Mouse (Mus musculus) cerebellum, adult 2 months (tissue): ENCODE data around the gene Mcm9.

Experiments used
- CTCF ChIP-seq: fragments of 200-500 bp; IDR thresholded peaks from 2 replicates; pipeline ENCODE4 v1.5.1; 2011; ENCODE audit warnings: low read depth, mild to moderate bottlenecking, control low read depth, low read length, moderate library complexity, borderline replicate concordance; ENCODE audit not compliant: insufficient read depth
- POLR2A ChIP-seq: fragments of 200-500 bp; IDR thresholded peaks from 2 replicates; pipeline ENCODE4 v1.6.1; 2011; ENCODE audit warnings: low read length, control low read depth, borderline replicate concordance; ENCODE audit not compliant: insufficient read depth

GRCm38 (mm10) chr10:53598821-53599220 is 31.4 kb downstream of the Mcm9 start:
- 0 out of 2 replicates have a peak, but pooled peaks have one; percentile 2 for TF ChIP-seq CTCF
- no peak for TF ChIP-seq POLR2A
